Mouse (Mus musculus) cerebellum, adult 9-11 months (tissue): ENCODE results near the gene Slmap.
"Not testable (repeated sequence)": the region's sequence is repeated elsewhere in the genome, so short reads cannot be mapped to it uniquely, and the experiment has no call there.

Experiments used
- DNase-seq: peaks from one replicate; pipeline ENCODE4 v3.0.0; 2022

The Slmap gene

GRCm38 (mm10) chr14:26386999-26387398 lies 147.7 kb downstream of the Slmap start:
- DNase-seq: not testable (repeated sequence)

- DNase-seq: not testable (repeated sequence)
Observed at GRCm38 (mm10) chr14:26385659-26386058, 149.1 kb downstream of the Slmap start.

- DNase-seq: no peak
Observed at GRCm38 (mm10) chr14:26379071-26379470, 155.7 kb downstream of the Slmap start.

GRCm38 (mm10) chr14:26376652-26377051 lies 158.1 kb downstream of the Slmap start:
- DNase-seq: peak; percentile 4
